Mouse (Mus musculus) kidney, embryonic 15.5 days (tissue): ENCODE measurements around the gene Hoxa2. TPM values are rescaled to one million over a fixed set of nuclear protein-coding genes. Genes with fewer than 3 reads are reported as not detected.

Experiments
- ATAC-seq: fragments of 200-750 bp; cut with Nextera tagmentation; replicated peaks from 2 replicates; pipeline ENCODE4 v1.8.0; 2017; ENCODE audit warnings: moderate TSS enrichment; ENCODE audit not compliant: low FRiP score
- H3K27ac ChIP-seq: fragments of 300-500 bp; sonication (generic); 2 replicates; pipeline ENCODE4 v1.5.1; 2015; ENCODE audit warnings: mild to moderate bottlenecking, inconsistent platforms
- H3K27me3 ChIP-seq: fragments of 300-500 bp; sonication (generic); 2 replicates; pipeline ENCODE4 v1.6.1; 2015; ENCODE audit warnings: inconsistent platforms
- H3K36me3 ChIP-seq: fragments of 300-500 bp; sonication (generic); 2 replicates; pipeline ENCODE4 v1.6.1; 2015; ENCODE audit warnings: inconsistent platforms
- H3K4me1 ChIP-seq: fragments of 300-500 bp; sonication (generic); 2 replicates; pipeline ENCODE4 v1.6.1; 2015; ENCODE audit warnings: inconsistent platforms
- H3K4me2 ChIP-seq: fragments of 300-500 bp; sonication (generic); 2 replicates; pipeline ENCODE4 v1.6.1; 2015; ENCODE audit warnings: moderate library complexity, mild to moderate bottlenecking, inconsistent platforms
- H3K4me3 ChIP-seq: fragments of 300-500 bp; sonication (generic); replicated peaks from 2 replicates; pipeline ENCODE4 v1.5.1; 2015; ENCODE audit warnings: mild to moderate bottlenecking, inconsistent platforms
- H3K9ac ChIP-seq: fragments of 300-500 bp; sonication (generic); 2 replicates; pipeline ENCODE4 v1.6.1; 2015; ENCODE audit warnings: mild to moderate bottlenecking, inconsistent platforms
- H3K9me3 ChIP-seq: fragments of 300-500 bp; sonication (generic); replicated peaks from 2 replicates; pipeline ENCODE4 v1.6.1; 2016; ENCODE audit warnings: inconsistent platforms
- WGBS: fragments of 180-500 bp; shearing (Covaris S2); methylation state at CpG from one replicate; pipeline ENCODE4 v1.1.7; 2015; ENCODE audit warnings: mixed read lengths; 5-methylcytosine and 5-hydroxymethylcytosine counted together
- polyA plus RNA-seq: library from polyadenylated mRNA; unstranded; fragments of >200 nt; fragmentation: Nextera tagmentation; extraction: Ambion mirVana; gene quantifications from 2 replicates; pipeline ENCODE4 v1.2.1, GENCODE M21; 2015

Gene Hoxa2
- polyA plus RNA-seq, 1 experiment from 2014 or later: 2.2 TPM

DNA sequence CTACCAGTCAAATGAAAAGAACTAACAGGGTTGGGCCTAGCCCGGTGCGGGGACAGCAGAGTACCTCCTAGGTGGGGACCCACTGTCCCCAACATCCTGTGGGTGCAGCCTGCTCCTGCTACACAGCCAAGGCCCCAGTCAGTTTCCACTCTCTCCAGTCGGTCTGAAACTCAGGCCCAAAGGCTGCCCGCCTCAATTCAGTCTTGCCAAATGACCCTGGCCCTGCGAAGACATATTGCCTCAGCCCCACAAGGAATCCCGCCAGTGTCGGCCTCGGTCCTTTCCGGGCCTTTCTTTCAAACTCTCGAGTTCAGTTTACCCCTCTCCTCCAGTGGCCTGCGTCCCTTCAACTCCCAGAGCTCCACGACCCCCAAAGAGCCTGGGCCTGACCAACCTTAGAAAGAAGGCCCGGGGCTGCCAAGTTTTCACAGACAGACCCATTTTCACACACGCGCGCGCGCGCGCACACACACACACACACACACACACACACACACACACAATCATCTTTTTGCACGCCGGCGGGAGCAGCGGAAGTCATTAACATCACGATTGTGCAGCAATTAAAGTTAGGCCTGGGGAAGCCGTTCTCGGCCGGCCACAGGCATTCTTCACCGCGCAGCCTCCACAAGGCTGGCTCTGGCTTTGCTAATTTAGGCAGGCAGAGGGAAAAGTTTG lies 35.6 kb upstream of the Hoxa2 start:
- Histone ChIP-seq H3K4me1 (peaks cover 82% of the 10 kb centered on the region), H3K27me3 (no peaks in the 10 kb centered on the region), H3K4me3 (peak overlapping the region; percentile 2; the same call in 1 of the 2 replicates), H3K9me3 (no peaks in the 10 kb centered on the region), H3K9ac (no peak overlapping the region), H3K36me3 (peaks cover 14% of the 10 kb centered on the region; the same call in 1 of the 2 replicates), H3K4me2 (peak overlapping the region; percentile 23), H3K27ac (peak overlapping the region; percentile 63)
- ATAC-seq: no peak
- 17% methylated on average over 30 of the region's 30 CpGs for WGBS

GRCm38 (mm10) chr6:52197271-52197670 lies 32.6 kb upstream of the Hoxa2 start:
- Histone ChIP-seq H3K4me1 (peaks cover 80% of the 10 kb centered on the region), H3K27ac (peak overlapping the region; percentile 83), H3K36me3 (0 out of 2 replicates have a peak, but pooled peaks cover 5% of the 10 kb centered on the region), H3K4me3 (peak overlapping the region; percentile 4; the same call in 1 of the 2 replicates), H3K27me3 (no peaks in the 10 kb centered on the region), H3K9ac (peak overlapping the region; percentile 16; the same call in 1 of the 2 replicates), H3K9me3 (no peaks in the 10 kb centered on the region), H3K4me2 (peak overlapping the region; percentile 38)
- 4% methylated on average over 10 of the region's 10 CpGs for WGBS
- peak; percentile 86 for ATAC-seq

GRCm38 (mm10) chr6:52196811-52197210 lies 32.2 kb upstream of the Hoxa2 start:
- H3K4me1 ChIP-seq: peaks cover 80% of the 10 kb centered on the region
- no peak overlapping the region; the same call in 1 of the 2 replicates for H3K4me3 ChIP-seq
- no peaks in the 10 kb centered on the region for H3K9me3 ChIP-seq
- H3K27me3 ChIP-seq: no peaks in the 10 kb centered on the region
- 28% methylated on average over 9 of the region's 9 CpGs for WGBS
- H3K27ac ChIP-seq: peak overlapping the region; percentile 83; the same call in 1 of the 2 replicates
- no peak for ATAC-seq
- 0 out of 2 replicates have a peak, but pooled peaks cover 4% of the 10 kb centered on the region for H3K36me3 ChIP-seq
- peak overlapping the region; percentile 38 for H3K4me2 ChIP-seq
- no peak overlapping the region for H3K9ac ChIP-seq

DNA sequence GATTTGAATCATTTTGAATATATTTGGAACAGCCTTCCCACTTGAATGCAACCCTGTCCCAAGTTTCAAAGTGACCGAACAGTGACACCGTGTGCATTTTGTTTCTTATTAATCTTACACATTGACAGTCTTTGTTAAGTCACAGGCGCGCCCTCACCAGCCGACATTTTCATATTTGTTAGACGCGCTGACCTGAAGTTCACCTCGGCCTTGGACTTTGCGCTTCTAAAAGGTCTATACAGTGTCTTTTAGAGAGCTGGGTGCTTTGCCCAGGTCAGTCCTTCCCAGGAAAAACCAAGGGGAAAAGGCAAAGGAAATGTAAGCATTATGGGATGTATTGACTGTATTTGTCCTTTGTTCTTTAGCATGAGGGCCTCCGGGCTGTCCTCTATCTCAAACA lies 30.1 kb upstream of the Hoxa2 start:
- H3K4me1 ChIP-seq: peaks cover 78% of the 10 kb centered on the region
- WGBS: 28% methylated on average over 10 of the region's 10 CpGs
- no peak for ATAC-seq
- no peaks in the 10 kb centered on the region for H3K9me3 ChIP-seq
- H3K36me3 ChIP-seq: 0 out of 2 replicates have a peak, but pooled peaks cover 2% of the 10 kb centered on the region
- H3K27ac ChIP-seq: peak overlapping the region; percentile 70
- no peaks in the 10 kb centered on the region for H3K27me3 ChIP-seq
- no peak overlapping the region for H3K9ac ChIP-seq
- H3K4me2 ChIP-seq: peak overlapping the region; percentile 25; the same call in 1 of the 2 replicates
- no peak overlapping the region for H3K4me3 ChIP-seq

DNA sequence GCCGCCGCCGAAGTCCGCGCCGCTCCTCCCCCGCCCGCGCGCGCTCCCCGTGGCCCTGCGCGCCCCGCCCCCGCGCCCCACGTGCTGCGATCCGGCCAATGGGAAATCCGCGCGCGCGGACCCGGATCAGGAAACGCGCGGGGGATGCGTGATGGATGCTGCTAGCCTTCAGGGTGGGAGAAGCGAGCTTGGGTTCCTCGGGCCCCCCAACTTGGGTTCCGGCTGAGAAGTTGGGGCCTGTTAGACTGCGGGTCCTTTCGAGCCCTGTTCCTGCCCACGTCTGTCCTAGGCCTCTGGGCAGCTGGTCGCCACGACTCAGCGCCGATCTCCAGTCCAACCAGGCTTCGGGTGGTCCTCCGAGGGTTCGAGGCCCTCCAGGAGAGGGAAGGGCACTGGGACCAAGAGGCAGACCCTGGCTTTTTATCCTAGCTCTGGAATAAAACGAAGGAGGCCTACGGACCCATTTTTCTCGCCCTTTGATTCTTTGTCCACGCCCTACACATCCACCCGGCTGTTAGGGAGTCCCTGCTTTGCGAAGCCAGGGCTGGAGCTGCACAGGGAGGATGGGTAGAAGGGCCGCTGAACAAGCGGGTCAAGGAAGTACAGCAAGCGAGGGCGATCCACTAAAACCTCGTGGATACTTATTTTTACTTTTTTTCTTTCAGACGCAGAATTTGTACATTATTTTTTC lies 27.4 kb upstream of the Hoxa2 start:
- under 1% methylated on average over 48 of the region's 55 CpGs for WGBS
- peak; percentile 59 for ATAC-seq

GRCm38 (mm10) chr6:52190906-52191810 lies 26.5 kb upstream of the Hoxa2 start, which contains the start of gene Hoxa4:
Gene Hoxa4, minus strand, starts transcription at chr6:52191753.
- H3K36me3 ChIP-seq: 0 out of 2 replicates have a peak, but pooled peaks cover 3% of the 10 kb centered on the region
- peak within 1 kb of the TSS; percentile 95 for H3K27ac ChIP-seq
- H3K27me3 ChIP-seq: no peaks in the 10 kb centered on the region
- under 1% methylated on average over 92 of the region's 102 CpGs for WGBS
- peak; percentile 72 for ATAC-seq
- peak within 1 kb of the TSS; percentile 62 for H3K4me3 ChIP-seq
- H3K4me2 ChIP-seq: peak within 1 kb of the TSS; percentile 93
- peaks cover 91% of the 10 kb centered on the region for H3K4me1 ChIP-seq
- H3K9ac ChIP-seq: peak within 1 kb of the TSS; percentile 78
- H3K9me3 ChIP-seq: no peaks in the 10 kb centered on the region

More for the DNA sequence above, 27.4 kb upstream of the Hoxa2 start:
- H3K36me3 ChIP-seq: no peaks in the 10 kb centered on the region
- peaks cover 91% of the 10 kb centered on the region for H3K4me1 ChIP-seq
- peak overlapping the region; percentile 62 for H3K4me3 ChIP-seq
- H3K27ac ChIP-seq: peak overlapping the region; percentile 83
- peak overlapping the region; percentile 93 for H3K4me2 ChIP-seq
- no peaks in the 10 kb centered on the region for H3K9me3 ChIP-seq
- H3K9ac ChIP-seq: peak overlapping the region; percentile 35
- H3K27me3 ChIP-seq: no peaks in the 10 kb centered on the region

DNA sequence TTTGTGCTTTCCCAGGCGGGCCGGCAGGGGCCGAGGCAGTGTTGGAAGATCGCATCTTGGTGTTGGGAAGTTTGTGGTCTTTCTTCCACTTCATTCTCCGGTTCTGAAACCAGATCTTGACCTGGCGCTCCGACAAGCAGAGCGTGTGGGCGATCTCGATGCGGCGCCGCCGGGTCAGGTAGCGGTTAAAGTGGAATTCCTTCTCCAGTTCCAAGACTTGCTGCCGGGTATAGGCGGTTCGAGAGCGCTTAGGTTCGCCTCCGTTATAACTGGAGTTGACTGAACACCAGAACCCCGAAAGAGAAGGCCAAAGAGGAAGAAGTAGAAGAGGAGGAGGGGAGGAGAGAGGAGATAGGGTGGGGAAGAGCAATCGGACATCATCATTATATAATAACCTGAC lies 25.8 kb upstream of the Hoxa2 start:
- Histone ChIP-seq H3K36me3 (0 out of 2 replicates have a peak, but pooled peaks cover 3% of the 10 kb centered on the region), H3K4me2 (peak overlapping the region; percentile 93), H3K4me3 (peak overlapping the region; percentile 62), H3K9ac (no peak overlapping the region), H3K27me3 (no peaks in the 10 kb centered on the region), H3K4me1 (peaks cover 93% of the 10 kb centered on the region), H3K9me3 (no peaks in the 10 kb centered on the region), H3K27ac (peak overlapping the region; percentile 95)
- WGBS: 6% methylated on average over 23 of the region's 23 CpGs
- no peak for ATAC-seq

DNA sequence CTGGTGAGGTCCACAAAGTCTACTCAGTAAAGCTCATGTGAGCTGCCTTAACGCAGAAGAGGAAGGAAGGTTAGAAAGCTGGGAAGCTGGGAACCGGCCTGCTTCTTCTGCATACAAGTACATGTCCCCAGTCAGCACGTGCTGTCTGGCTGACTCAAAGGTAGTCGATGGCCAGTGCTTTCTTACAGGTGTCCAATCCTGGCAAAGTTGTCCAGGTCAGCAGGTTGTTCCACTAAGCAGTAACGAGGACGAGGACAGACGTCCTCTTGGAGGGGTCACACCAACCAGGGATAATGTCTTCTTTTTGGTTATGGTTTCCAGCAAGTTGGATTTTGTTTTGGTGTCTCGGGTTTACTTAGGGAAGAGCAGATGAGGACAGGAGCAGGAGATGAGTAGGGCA lies 25.3 kb upstream of the Hoxa2 start:
- WGBS: 26% methylated on average over 8 of the region's 8 CpGs
- H3K27ac ChIP-seq: peak overlapping the region; percentile 95
- H3K9ac ChIP-seq: no peak overlapping the region
- no peaks in the 10 kb centered on the region for H3K9me3 ChIP-seq
- ATAC-seq: no peak
- H3K4me2 ChIP-seq: peak overlapping the region; percentile 93
- H3K27me3 ChIP-seq: no peaks in the 10 kb centered on the region
- H3K36me3 ChIP-seq: 0 out of 2 replicates have a peak, but pooled peaks cover 3% of the 10 kb centered on the region
- peak overlapping the region; percentile 62; the same call in 1 of the 2 replicates for H3K4me3 ChIP-seq
- H3K4me1 ChIP-seq: peaks cover 94% of the 10 kb centered on the region

DNA sequence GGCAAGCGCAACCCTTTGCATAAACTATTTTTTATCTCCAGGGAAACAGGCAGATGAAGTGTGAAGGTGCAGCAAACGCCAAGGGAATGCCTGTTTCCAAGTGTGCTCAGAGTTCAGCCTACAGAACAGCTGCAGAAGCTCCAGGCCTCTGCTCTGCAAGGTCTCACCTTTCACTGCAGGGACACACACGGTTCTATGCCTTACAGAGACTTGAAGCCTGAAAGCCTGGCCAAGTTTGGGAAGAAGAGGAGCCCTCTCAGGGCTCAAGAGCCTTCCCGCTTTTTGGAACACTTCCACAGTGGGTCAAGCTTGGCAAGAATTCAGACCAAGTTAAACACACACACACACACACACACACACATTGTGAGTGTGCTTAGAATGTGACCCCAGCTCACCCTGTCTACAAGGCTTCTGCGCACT lies 24.6 kb upstream of the Hoxa2 start:
- no peak for ATAC-seq
- H3K27me3 ChIP-seq: no peaks in the 10 kb centered on the region
- peaks cover 94% of the 10 kb centered on the region for H3K4me1 ChIP-seq
- 0 out of 2 replicates have a peak, but pooled peaks cover 3% of the 10 kb centered on the region for H3K36me3 ChIP-seq
- no peaks in the 10 kb centered on the region for H3K9me3 ChIP-seq
- WGBS: 27% methylated on average over 5 of the region's 5 CpGs
- H3K4me2 ChIP-seq: peak overlapping the region; percentile 20; the same call in 1 of the 2 replicates
- no peak overlapping the region for H3K4me3 ChIP-seq
- no peak overlapping the region; the same call in 1 of the 2 replicates for H3K9ac ChIP-seq
- H3K27ac ChIP-seq: peak overlapping the region; percentile 95

DNA sequence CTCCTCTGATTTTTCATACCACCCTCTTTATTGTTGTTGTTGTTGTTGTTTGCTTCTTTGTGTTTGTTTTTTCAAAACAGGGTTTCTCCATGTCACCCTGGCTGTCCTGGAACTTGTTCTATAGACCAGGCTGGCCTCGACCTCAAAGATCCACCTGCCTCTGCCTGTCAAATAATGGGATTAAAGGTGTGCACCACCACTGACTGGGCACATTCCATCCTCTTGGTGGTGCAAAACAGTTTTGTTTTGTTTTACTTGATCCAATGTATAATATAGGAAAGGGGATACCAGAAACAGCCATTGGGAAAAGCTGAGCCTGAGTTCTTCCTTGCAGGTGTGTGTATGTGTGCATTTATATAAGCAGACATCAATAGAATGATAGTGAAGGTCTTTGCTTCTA lies 21.9 kb upstream of the Hoxa2 start:
- Histone ChIP-seq H3K4me1 (peaks cover 99% of the 10 kb centered on the region), H3K9me3 (no peaks in the 10 kb centered on the region), H3K27me3 (no peaks in the 10 kb centered on the region), H3K4me3 (no peak overlapping the region), H3K27ac (0 out of 2 replicates have a peak overlapping the region, but pooled peaks have one; percentile 2), H3K9ac (no peak overlapping the region), H3K4me2 (no peak overlapping the region), H3K36me3 (0 out of 2 replicates have a peak, but pooled peaks cover 10% of the 10 kb centered on the region)
- ATAC-seq: no peak
- WGBS: 57% methylated on average over 1 of the region's 1 CpGs

DNA sequence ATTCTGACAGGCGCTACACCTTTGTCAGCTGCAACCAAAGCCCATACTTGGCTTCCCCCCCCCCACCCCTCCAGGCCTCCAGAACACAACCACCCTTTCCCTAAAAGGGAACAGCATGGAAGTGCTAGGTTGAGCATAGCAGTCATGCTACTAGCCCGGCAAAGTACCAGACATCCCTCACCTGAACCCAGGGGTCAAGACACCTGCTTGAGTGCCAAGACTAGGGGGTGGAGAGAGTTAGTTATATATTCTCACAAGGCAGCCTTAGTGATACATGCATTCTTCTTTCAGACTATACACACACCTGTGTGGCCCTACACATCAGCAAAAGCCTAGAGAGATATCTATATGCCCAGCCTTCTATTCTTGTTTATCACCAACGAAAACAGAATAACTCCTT lies 21.2 kb upstream of the Hoxa2 start:
- WGBS: 28% methylated on average over 3 of the region's 3 CpGs
- H3K27me3 ChIP-seq: no peaks in the 10 kb centered on the region
- ATAC-seq: no peak
- H3K9ac ChIP-seq: no peak overlapping the region
- peaks cover 100% of the 10 kb centered on the region for H3K4me1 ChIP-seq
- peak overlapping the region; percentile 45 for H3K4me2 ChIP-seq
- no peaks in the 10 kb centered on the region for H3K9me3 ChIP-seq
- H3K4me3 ChIP-seq: no peak overlapping the region
- peak overlapping the region; percentile 98 for H3K27ac ChIP-seq
- 0 out of 2 replicates have a peak, but pooled peaks cover 10% of the 10 kb centered on the region for H3K36me3 ChIP-seq
